Mouse (Mus musculus) lung, adult 2 months (tissue): ENCODE measurements at regions not wholly inside any gene's neighbourhood (a gene's known extent, or its start where the extent isn't known, plus 50 kb on each side); places are given as distances from the start of the nearest gene placed in this dataset.

Source experiments
- DNase-seq: peaks from one replicate; pipeline ENCODE4 v3.0.0; 2022
- H3K4me1 ChIP-seq: fragments of 200-500 bp; 2 replicates; pipeline ENCODE4 v1.6.1; 2011; ENCODE audit warnings: low read length; ENCODE audit not compliant: control insufficient read depth, insufficient read depth
- H3K4me3 ChIP-seq: fragments of 200-500 bp; replicated peaks from 2 replicates; pipeline ENCODE3; 2011; ENCODE audit warnings: low read depth, mild to moderate bottlenecking, control low read depth, low read length; ENCODE audit errors: extremely low read depth
- CTCF ChIP-seq: fragments of 200-500 bp; IDR thresholded peaks from 2 replicates; pipeline ENCODE4 v1.5.1; 2011; ENCODE audit warnings: mild to moderate bottlenecking, low read length, control low read depth; ENCODE audit not compliant: insufficient read depth
- POLR2A ChIP-seq: fragments of 200-500 bp; IDR thresholded peaks from 2 replicates; pipeline ENCODE4 v1.6.1; 2011; ENCODE audit warnings: low read depth, mild to moderate bottlenecking, control low read depth, low read length, borderline replicate concordance; ENCODE audit errors: extremely low read depth
- WGBS: fragments of 180-500 bp; shearing (Covaris S2); methylation state at CpG from one replicate; pipeline ENCODE4 v1.1.7; 2018; 5-methylcytosine and 5-hydroxymethylcytosine counted together

DNA sequence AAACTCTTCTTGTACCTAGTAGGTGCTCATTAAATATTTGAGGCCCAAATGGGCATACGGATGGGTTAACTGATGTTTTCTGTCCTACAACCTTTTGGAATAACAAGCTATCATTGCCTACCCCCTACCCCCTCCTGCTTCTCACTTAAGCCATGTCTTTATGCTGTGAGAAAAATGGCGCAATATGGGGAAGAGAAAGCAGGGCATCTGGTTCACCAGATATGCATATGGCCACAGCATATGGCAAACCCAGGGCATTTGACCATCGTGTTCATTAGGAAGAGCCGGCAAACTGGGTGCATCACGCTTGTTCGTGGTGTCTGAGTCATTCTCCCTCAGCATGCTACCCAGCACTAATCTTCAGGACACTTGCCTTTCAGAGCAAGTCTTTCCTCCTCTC is 616.1 kb downstream of the Bcl11a start:
- 80% methylated on average over 6 of the region's 6 CpGs for WGBS
- Histone ChIP-seq H3K4me3 (no peak overlapping the region), H3K4me1 (no peaks in the 10 kb centered on the region)
- TF ChIP-seq POLR2A: no peak
- TF ChIP-seq CTCF: no peak
- DNase-seq: no peak

DNA sequence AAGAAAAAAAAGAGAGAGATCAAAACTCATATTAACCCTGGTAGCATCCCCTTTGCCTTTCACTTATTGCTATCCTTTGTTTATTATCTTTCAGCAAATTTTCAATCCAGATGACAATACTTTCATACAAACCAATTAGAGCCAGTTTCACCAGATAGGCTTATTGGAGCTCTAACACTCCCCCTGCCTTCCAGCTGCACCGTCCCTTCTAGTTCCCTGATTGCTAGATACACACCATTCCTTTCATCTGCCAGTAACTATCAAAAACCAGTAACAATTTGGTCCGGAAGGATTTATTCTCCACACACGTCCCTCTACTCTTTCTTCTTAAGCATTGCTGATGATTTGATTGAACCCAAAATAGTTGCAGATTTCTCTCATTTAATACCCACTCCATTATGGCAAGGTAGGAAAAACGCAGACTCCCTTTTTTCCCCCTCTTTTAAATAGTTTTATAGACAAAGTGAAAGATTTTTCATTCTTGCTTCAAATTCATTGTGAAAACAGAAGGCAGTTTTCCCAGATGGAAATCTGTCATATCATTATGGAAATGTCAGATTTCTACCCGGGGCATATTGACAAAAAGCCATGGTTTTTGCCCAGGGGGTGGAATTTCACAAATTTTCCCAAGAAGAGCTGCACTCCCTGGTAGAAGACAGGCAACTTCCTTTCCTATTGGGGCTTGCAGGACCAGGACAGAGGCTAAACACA is 617.3 kb downstream of the Bcl11a start:
- no peaks in the 10 kb centered on the region for H3K4me1 ChIP-seq
- TF ChIP-seq POLR2A (no peak), CTCF (no peak)
- 50% methylated on average over 5 of the region's 5 CpGs for WGBS
- no peak for DNase-seq
- H3K4me3 ChIP-seq: no peak overlapping the region

DNA sequence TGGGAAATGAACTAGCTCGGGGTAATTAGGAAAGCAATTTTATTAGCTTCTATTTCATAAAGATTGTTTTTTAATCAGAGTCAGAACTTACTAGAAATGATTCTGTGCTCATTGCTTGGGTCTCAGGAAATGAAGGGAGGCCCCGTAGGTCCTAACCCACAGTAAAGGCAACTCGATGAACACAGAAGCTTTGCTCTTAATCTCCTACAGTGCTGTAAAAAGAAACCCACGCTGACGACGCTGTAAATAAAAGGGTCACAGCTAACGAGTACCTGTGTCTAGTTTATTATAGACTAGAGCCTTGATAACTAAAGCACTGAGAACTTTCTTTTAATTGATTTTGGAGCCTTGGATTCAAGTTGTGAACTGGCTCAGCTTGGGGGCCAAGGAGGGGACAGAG is 618.7 kb downstream of the Bcl11a start:
- Histone ChIP-seq H3K4me1 (no peaks in the 10 kb centered on the region), H3K4me3 (no peak overlapping the region)
- TF ChIP-seq CTCF: no peak
- TF ChIP-seq POLR2A: no peak
- DNase-seq: no peak
- 53% methylated on average over 7 of the region's 7 CpGs for WGBS

DNA sequence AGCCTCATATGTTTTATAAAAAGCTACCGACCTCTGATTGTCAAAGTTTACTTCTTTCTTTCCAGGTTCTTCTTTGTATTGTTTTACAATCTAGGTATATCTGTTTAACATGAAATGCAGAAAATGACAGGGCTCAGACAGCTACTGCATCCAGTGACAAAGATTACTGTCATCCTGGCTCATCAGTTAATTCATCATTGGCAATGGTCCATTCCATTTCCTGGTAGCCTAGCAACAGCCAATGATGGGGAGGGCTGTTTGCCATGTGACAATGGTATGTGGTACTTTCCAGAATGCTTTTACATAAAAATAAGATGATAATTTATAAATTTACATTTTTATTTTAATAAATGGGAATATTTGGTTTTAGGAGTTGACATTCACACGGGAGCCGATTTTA is 630.9 kb downstream of the Bcl11a start:
- WGBS: 84% methylated on average over 3 of the region's 3 CpGs
- Histone ChIP-seq H3K4me1 (no peaks in the 10 kb centered on the region), H3K4me3 (no peak overlapping the region)
- DNase-seq: no peak
- no peak for TF ChIP-seq CTCF
- TF ChIP-seq POLR2A: no peak

DNA sequence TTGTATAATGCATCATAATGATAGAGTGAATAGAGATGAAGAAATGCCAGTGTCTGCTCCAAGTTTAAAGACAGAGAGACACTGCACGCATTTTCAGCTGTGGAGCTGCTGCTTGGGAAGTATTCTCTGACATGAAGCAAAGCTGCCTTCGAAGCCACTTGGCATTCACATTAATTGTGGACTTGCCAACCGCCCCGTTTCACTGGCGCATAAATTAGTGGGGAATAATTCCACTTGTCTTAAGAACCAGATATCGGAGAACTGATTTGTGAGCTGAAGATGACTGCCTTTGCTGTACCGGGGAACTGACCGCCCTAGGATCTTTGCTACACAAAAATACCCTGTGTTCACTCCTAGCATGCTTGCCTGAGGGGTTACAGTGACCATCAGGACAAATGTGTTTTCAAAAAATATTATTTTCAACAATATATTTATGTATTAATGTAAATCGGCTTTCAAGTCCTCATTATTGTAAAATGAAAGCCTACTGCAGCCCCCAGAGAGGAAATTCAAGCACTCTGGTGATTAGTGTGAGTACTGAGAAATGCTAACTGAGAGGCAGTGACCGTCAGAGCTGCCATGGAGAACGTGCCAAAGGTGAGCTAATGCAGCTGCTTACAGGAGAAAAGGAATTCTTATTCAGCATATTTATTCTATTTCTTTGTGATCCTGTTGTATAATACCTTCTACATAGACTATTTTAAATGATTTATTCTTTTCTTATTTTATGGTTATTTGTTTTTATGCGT is 638.9 kb downstream of the Bcl11a start:
- Histone ChIP-seq H3K4me1 (no peaks in the 10 kb centered on the region), H3K4me3 (no peak overlapping the region)
- WGBS: 67% methylated on average over 12 of the region's 12 CpGs
- TF ChIP-seq POLR2A (no peak), CTCF (no peak)
- DNase-seq: no peak

DNA sequence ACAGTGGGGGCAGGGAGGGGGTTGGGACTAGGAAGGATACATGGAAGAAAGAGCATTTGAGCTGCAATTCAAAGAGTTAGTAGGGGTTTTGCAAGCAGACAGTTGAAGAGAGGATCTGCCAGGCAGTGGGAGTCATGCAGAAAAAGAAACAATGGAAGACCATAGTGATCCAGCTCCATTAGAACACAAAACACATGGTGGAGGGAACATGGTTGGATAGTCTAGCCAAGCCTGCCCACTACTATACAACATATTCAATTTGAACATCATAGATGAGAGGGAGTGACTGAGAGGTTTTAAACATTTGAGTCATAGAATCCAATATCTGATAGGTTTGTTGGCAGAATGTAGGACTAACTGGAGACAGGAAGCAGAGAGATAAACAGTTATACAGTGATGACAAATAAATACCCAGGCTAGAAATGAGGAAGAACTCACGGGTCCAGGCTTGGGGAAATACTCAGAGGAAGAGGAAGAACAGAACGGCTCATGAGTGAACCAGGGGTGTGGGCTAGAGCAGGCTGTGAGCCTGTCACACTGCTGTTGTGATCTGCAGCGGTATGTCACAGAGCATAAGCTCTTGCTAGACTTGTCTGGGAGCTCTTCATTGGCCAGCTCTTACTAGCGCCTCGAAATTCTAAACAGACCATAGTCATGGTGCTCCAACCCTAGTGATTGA is 646.5 kb downstream of the Bcl11a start:
- Histone ChIP-seq H3K4me3 (no peak overlapping the region), H3K4me1 (no peaks in the 10 kb centered on the region)
- DNase-seq: no peak
- TF ChIP-seq POLR2A: no peak
- no peak for TF ChIP-seq CTCF
- 50% methylated on average over 5 of the region's 5 CpGs for WGBS

DNA sequence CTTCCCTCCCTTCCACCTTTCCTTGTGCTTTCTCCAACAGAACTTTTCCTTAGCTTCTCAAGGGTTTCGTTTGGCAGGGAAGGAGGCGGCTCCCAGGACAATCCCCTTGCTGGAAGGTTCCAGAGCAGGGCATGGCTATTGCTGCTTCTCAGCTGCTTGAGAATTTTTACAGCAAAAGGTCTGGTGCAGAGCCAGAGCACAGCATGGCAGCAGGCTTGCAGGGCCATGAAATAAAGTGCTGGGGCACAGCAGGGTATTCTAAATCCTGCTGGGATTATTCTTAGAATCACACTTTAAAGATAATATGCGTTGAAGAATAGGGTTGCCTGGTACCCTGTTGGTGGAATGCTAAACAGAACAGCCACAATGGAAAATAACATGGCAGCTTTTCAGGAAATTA is 648.5 kb downstream of the Bcl11a start:
- no peaks in the 10 kb centered on the region for H3K4me1 ChIP-seq
- 45% methylated on average over 3 of the region's 3 CpGs for WGBS
- no peak for TF ChIP-seq POLR2A
- TF ChIP-seq CTCF: no peak

DNA sequence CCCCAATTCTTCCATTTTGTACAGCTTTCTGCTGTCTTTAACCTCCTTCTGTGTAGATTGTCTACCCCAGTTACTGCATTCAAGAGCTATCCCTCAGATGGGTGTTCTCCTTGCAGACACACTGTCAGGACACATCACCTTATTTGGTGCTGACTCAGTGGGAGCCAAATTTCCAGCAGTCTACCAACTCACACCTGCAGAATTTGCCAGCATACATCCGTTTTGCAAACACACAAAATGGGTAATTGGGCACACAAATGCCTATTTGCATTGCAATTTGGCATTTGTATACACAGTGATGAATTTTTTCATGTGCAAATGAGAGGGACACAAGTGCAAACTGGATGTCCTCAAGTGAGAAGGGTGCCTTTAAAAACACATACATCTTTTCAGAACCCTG is 649.5 kb downstream of the Bcl11a start:
- WGBS: 33% methylated on average over 1 of the region's 1 CpGs
- TF ChIP-seq POLR2A (no peak), CTCF (no peak)
- Histone ChIP-seq H3K4me1 (no peaks in the 10 kb centered on the region), H3K4me3 (no peak overlapping the region)
- no peak for DNase-seq

More for the DNA sequence above, 648.5 kb downstream of the Bcl11a start:
- no peak overlapping the region for H3K4me3 ChIP-seq
- DNase-seq: no peak

DNA sequence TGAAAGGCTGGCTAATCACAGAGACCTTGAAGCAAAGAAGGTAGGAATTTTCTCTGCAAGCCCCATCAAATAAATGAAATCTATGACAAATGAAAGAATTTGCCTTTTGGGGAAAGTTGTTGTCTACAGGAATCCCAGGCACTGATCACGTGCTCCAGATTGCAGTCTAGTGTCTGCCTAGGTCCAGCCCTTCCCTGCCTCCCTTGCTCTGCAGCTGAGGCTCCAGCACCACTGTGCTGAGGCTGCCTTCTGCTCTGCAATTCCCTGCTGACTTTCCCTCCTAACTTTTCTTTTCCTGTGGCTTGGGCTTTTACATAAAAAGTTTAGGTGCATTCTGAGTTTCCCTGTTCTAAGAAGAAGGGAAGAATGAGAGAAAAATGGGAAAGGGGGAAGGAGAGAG is 653.6 kb downstream of the Bcl11a start:
- TF ChIP-seq CTCF (no peak), POLR2A (no peak)
- H3K4me3 ChIP-seq: no peak overlapping the region
- no peaks in the 10 kb centered on the region for H3K4me1 ChIP-seq
- 15% methylated on average over 1 of the region's 1 CpGs for WGBS
- DNase-seq: no peak
